7 mouse cellular contexts compared by ENCODE assay signal in genomic region chr5:108676772-108677498, GRCm38 (mm10). TPM values are rescaled to one million over a fixed set of nuclear protein-coding genes. Genes with fewer than 3 reads are reported as not detected.
DNase-seq lines count a peak whose midpoint lies in the region; ATAC-seq lines count a peak whose summit lies in the region.

No protein-coding gene starts in this region.

- H3K9me3 ChIP-seq in lung, embryonic 16.5 days (ENCODE audit: control insufficient read depth, low read length), result no peaks in the 10 kb centered on the region
- no peaks in the 10 kb centered on the region for H3K9me3 ChIP-seq in forebrain, embryonic 12.5 days
- no peaks in the 10 kb centered on the region for H3K9me3 ChIP-seq in stomach, embryonic 16.5 days (replicated peaks; ENCODE audit: control insufficient read depth, low read length)

- peak; percentile 44 for ATAC-seq in lung, embryonic 16.5 days (ENCODE audit: low read depth)
- peak; percentile 70 for ATAC-seq in forebrain, embryonic 12.5 days (ENCODE audit: low FRiP score)
- ATAC-seq in stomach, embryonic 16.5 days (ENCODE audit: insufficient read depth, low FRiP score), result peak; percentile 49; the same call in 1 of the 2 replicates

- H3K9ac ChIP-seq in lung, embryonic 16.5 days (ENCODE audit: low read length), result peak overlapping the region; percentile 53; the same call in 1 of the 2 replicates
- H3K9ac ChIP-seq in forebrain, embryonic 12.5 days, result peak overlapping the region; percentile 54
- H3K9ac ChIP-seq in stomach, embryonic 16.5 days (ENCODE audit: low read length), result peak overlapping the region; percentile 66

- no peak overlapping the region for H3K27ac ChIP-seq in lung, embryonic 16.5 days (ENCODE audit: low read length)
- peak overlapping the region; percentile 93 for H3K27ac ChIP-seq in forebrain, embryonic 12.5 days
- peak overlapping the region; percentile 49 for H3K27ac ChIP-seq in stomach, embryonic 16.5 days (ENCODE audit: low read length)

- H3K36me3 ChIP-seq in lung, embryonic 16.5 days (ENCODE audit: control insufficient read depth, insufficient read depth, low read length), result peaks cover 4% of the 10 kb centered on the region; the same call in 1 of the 2 replicates
- peaks cover 10% of the 10 kb centered on the region for H3K36me3 ChIP-seq in forebrain, embryonic 12.5 days (replicated peaks)
- H3K36me3 ChIP-seq in stomach, embryonic 16.5 days (ENCODE audit: control insufficient read depth, insufficient read depth, low read length), result peaks cover 6% of the 10 kb centered on the region

- H3K27me3 ChIP-seq in lung, embryonic 16.5 days (ENCODE audit: control insufficient read depth, insufficient read depth, low read depth, low read length), result no peaks in the 10 kb centered on the region
- no peaks in the 10 kb centered on the region for H3K27me3 ChIP-seq in forebrain, embryonic 12.5 days
- H3K27me3 ChIP-seq in stomach, embryonic 16.5 days (ENCODE audit: control insufficient read depth, insufficient read depth, low read length), result no peaks in the 10 kb centered on the region

- H3K4me1 ChIP-seq in lung, embryonic 16.5 days (replicated peaks; ENCODE audit: control insufficient read depth, insufficient read depth, low read length), result peaks cover 12% of the 10 kb centered on the region
- peaks cover 20% of the 10 kb centered on the region for H3K4me1 ChIP-seq in forebrain, embryonic 12.5 days
- H3K4me1 ChIP-seq in stomach, embryonic 16.5 days (ENCODE audit: control insufficient read depth, insufficient read depth, low read length), result peaks cover 17% of the 10 kb centered on the region

- 12% methylated on average over 5 of the region's 5 CpGs for WGBS in lung, embryonic 16.5 days
- 11% methylated on average over 5 of the region's 5 CpGs for WGBS in forebrain, embryonic 12.5 days
- 14% methylated on average over 5 of the region's 5 CpGs for WGBS in stomach, embryonic 16.5 days

- H3K4me2 ChIP-seq in lung, embryonic 16.5 days (ENCODE audit: low read depth, low read length), result peak overlapping the region; percentile 57
- peak overlapping the region; percentile 56 for H3K4me2 ChIP-seq in forebrain, embryonic 12.5 days
- H3K4me2 ChIP-seq in stomach, embryonic 16.5 days (ENCODE audit: low read depth, low read length), result peak overlapping the region; percentile 59

- DNase-seq in lung, adult 18-20 months, result no peak
- peak; percentile 69 for DNase-seq in liver
- no peak for DNase-seq in layer of hippocampus, postnatal 10 days (ENCODE audit: low spot score in 2 of 2)
- no peak for DNase-seq in cerebellum, adult 11-12 months

- peak overlapping the region; percentile 38 for H3K4me3 ChIP-seq in lung, embryonic 16.5 days (ENCODE audit: low read length)
- H3K4me3 ChIP-seq in forebrain, embryonic 12.5 days (replicated peaks), result peak overlapping the region; percentile 28
- peak overlapping the region; percentile 39 for H3K4me3 ChIP-seq in stomach, embryonic 16.5 days (replicated peaks; ENCODE audit: low read length)

RNA-seq across cellular contexts. Expression of gene Slc26a1, which starts 1.6 kb away (rescaled TPM):
- polyA plus RNA-seq in lung, embryonic 16.5 days (2015; fragmentation: Nextera tagmentation; extraction: Ambion mirVana), result 0.51 and 0.75 TPM in 2 replicates
- 1.2 TPM in 2 replicates for polyA plus RNA-seq in forebrain, embryonic 12.5 days (2016; fragmentation: Nextera tagmentation; extraction: Ambion mirVana)
- polyA plus RNA-seq in stomach, embryonic 16.5 days (2015; fragmentation: Nextera tagmentation; extraction: Ambion mirVana), result 1.8 and 3.0 TPM in 2 replicates
- 1 to 10 TPM; 2.6 to 3.2 TPM for total RNA-seq in layer of hippocampus, postnatal 10 days (2021)

RNA-seq across cellular contexts. Expression of gene Dgkq, which starts 7.5 kb away (rescaled TPM):
- 11.0 and 12.7 TPM in 2 replicates for polyA plus RNA-seq in lung, embryonic 16.5 days (2015; fragmentation: Nextera tagmentation; extraction: Ambion mirVana)
- polyA plus RNA-seq in forebrain, embryonic 12.5 days (2016; fragmentation: Nextera tagmentation; extraction: Ambion mirVana), result 19.7 and 20.7 TPM in 2 replicates
- polyA plus RNA-seq in stomach, embryonic 16.5 days (2015; fragmentation: Nextera tagmentation; extraction: Ambion mirVana), result 10.7 and 14.5 TPM in 2 replicates
- total RNA-seq in layer of hippocampus, postnatal 10 days (2021), result 10 to 100 TPM; 56.4 to 61.2 TPM

RNA-seq across cellular contexts. Expression of gene Fgfrl1, which starts 15.2 kb away (rescaled TPM):
- 11.2 and 11.8 TPM in 2 replicates for polyA plus RNA-seq in lung, embryonic 16.5 days (2015; fragmentation: Nextera tagmentation; extraction: Ambion mirVana)
- polyA plus RNA-seq in forebrain, embryonic 12.5 days (2016; fragmentation: Nextera tagmentation; extraction: Ambion mirVana), result 17.6 and 19.3 TPM in 2 replicates
- 7.8 and 11.7 TPM in 2 replicates for polyA plus RNA-seq in stomach, embryonic 16.5 days (2015; fragmentation: Nextera tagmentation; extraction: Ambion mirVana)
- total RNA-seq in layer of hippocampus, postnatal 10 days (2021), result 10 to 100 TPM; 18.5 to 22.5 TPM

RNA-seq across cellular contexts. Expression of gene Idua, which starts 16.8 kb away (rescaled TPM):
- polyA plus RNA-seq in lung, embryonic 16.5 days (2015; fragmentation: Nextera tagmentation; extraction: Ambion mirVana), result 13.8 and 15.7 TPM in 2 replicates
- polyA plus RNA-seq in forebrain, embryonic 12.5 days (2016; fragmentation: Nextera tagmentation; extraction: Ambion mirVana), result 9.5 and 9.6 TPM in 2 replicates
- polyA plus RNA-seq in stomach, embryonic 16.5 days (2015; fragmentation: Nextera tagmentation; extraction: Ambion mirVana), result 13.5 and 15.2 TPM in 2 replicates
- total RNA-seq in layer of hippocampus, postnatal 10 days (2021), result 1 to 10 TPM; 8.6 to 9.4 TPM

RNA-seq across cellular contexts. Expression of gene Tmem175, which starts 47.4 kb away (rescaled TPM):
- polyA plus RNA-seq in lung, embryonic 16.5 days (2015; fragmentation: Nextera tagmentation; extraction: Ambion mirVana), result 30.0 and 30.8 TPM in 2 replicates
- 19.6 and 20.0 TPM in 2 replicates for polyA plus RNA-seq in forebrain, embryonic 12.5 days (2016; fragmentation: Nextera tagmentation; extraction: Ambion mirVana)
- polyA plus RNA-seq in stomach, embryonic 16.5 days (2015; fragmentation: Nextera tagmentation; extraction: Ambion mirVana), result 27.1 and 27.7 TPM in 2 replicates
- total RNA-seq in layer of hippocampus, postnatal 10 days (2021), result 10 to 100 TPM; 35.8 to 36.6 TPM
